Mouse (Mus musculus) left cerebral cortex, adult 8-10 months (tissue): ENCODE measurements around the gene Tmem234. TPM values are rescaled to one million over a fixed set of nuclear protein-coding genes. Genes with fewer than 3 reads are reported as not detected.

Source experiments
- DNase-seq, 2 experiments: peaks; one replicate each; pipeline ENCODE4 v3.0.0; 2022; ENCODE audit warnings: low spot score in 2 of 2
- total RNA-seq, 4 experiments: library from RNA; stranded (reverse); gene quantifications; 2 replicates each; pipeline ENCODE4 v1.2.4; 2022

The Tmem234 gene
- total RNA-seq, 4 experiments from 2014 or later = 86.5 to 90.9 (median 89.3) TPM

DNA sequence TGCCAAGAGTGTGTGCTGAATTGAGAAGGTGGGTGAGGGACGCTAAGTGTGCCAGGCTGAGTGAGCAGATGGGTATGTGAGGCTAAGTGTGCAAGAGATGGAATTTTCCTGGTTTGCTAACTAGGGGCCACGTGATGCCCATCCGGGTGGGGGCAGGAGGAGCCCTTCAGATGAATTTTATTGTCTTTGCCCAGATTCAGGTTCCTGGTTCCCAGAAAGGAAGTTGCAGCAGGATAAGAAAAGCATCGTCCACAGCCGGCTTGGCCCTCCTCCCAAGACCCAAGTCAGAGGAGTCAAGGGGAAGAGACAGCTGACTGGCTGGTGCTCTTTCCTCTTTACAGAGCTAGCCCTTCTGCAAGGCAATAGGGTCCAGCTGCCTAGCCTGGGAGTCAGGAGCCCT is 22.0 kb upstream of the Tmem234 start, which contains the start of gene Fam167b:
Gene Fam167b, minus strand, starts transcription at position 84 of the 400 bp plus-strand sequence.
- no peak for DNase-seq

DNA sequence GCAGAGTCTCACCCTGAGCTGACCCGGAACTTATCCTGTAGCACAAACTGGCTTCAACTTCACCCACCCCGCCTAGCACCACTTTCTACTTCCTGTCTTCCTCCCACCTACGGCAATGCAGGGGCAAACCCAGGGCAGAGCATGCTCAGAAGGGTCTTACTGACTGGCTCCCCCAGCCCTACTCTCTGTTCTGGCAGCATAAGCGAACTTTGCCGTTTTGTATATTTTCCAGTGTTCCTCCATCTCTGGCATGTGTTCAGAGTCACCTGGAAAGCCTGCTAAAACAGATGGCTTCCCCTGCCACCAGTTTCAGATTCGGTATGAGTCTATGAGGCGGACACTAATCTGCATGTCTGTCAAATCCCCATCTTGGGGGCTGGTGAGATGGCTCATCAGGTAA is 20.1 kb upstream of the Tmem234 start:
- DNase-seq = no peak

DNA sequence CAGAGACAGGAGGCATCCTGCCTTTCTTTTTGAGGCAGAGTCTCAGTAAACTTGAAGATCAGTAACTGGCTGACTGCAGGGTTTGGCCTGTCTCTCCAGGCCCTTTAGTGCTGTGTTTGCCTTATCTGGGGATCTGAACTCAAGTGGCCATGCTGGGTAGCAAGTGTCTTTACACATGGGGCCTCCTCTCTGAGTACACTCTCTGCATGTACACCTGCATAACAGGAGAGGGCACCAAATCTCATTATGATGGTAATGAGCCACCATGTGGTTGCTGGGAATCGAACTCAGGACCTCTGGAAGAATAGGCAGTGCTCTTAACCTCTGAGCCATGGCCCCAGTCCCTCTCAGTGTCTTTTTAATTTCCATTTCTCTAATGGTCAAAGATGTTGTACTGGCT is 18.2 kb upstream of the Tmem234 start:
- DNase-seq = no peak

GRCm38 (mm10) chr4:129584370-129584769 is 16.1 kb upstream of the Tmem234 start:
- DNase-seq = no peak

- DNase-seq = peak; percentile 54 to 76
Observed at GRCm38 (mm10) chr4:129584884-129585608, 15.4 kb upstream of the Tmem234 start.

DNA sequence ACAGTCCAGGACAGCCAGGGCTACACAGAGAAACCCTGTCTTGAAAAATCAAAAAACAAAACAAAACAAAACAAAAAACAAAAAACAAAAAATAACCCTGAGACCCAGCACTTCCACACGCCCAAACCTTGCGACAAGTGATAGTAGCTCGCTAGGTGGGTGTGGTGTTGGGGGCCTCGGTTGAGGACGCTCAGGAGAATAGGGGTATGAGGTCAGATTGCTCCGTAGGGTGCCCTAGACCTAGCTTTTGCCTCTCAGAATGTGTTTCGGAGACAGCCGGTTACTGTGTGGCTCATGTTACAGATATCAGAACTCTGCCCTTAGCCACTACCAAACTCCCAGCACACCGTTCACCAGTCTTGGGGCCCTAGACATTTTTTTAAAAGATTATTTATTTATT is 14.7 kb upstream of the Tmem234 start:
- no peak for DNase-seq

GRCm38 (mm10) chr4:129586943-129587342 is 13.5 kb upstream of the Tmem234 start:
- DNase-seq = no peak

GRCm38 (mm10) chr4:129588865-129589264 is 11.6 kb upstream of the Tmem234 start:
- no peak for DNase-seq

GRCm38 (mm10) chr4:129608426-129609025 is 8.1 kb downstream of the Tmem234 start:
- DNase-seq = peak in 1 of 2 experiments; percentile 71

DNA sequence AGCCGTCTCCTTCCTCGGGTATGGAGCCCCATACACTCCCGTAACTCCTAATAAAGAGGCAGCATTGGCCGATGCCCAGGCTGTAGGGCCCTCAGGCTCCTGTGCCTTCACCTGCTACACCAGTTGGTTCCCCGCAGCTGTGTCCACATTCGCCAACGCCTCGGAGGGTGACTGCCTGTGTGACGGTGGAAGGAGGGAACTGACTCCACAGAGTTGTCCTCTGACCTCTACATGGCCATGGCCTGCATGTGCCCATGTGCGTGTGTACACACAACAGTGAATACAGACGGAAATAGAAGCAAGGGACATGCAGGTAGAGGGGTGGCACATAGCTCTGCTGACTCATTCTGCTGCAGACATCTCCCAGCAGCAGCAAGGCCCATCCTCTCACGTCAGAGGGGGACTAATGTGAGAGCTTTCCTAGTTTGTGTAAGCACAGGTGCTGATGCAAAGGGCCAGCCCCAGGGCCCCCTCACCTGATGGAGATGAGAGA is 8.7 kb downstream of the Tmem234 start:
- DNase-seq = no peak

GRCm38 (mm10) chr4:129610026-129610425 is 9.6 kb downstream of the Tmem234 start:
- no peak for DNase-seq

DNA sequence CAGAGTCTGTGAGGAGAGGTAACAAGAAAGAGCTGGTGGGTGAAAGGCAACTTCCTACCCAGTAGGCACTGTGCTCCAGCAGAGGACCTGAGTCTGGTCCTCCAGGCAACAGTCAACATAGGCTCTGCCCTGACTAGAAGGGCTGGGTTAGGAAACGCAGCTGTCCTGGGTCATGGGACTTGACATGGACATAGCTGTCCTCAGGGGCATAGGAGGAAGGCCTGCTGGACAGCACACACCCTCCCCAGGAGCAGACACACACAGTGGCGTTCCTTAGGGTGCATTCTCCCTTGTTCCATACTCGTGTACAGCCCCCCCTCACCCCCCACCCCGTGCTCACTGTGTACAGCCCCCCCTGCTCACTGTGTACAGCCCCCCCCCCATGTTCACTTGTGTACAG is 10.0 kb downstream of the Tmem234 start:
- DNase-seq = no peak

- DNase-seq = no peak
Observed at GRCm38 (mm10) chr4:129614093-129614492, 13.6 kb downstream of the Tmem234 start, which contains the start of gene Dcdc2b. TSS of gene Dcdc2b (minus strand) at chr4:129614257.

DNA sequence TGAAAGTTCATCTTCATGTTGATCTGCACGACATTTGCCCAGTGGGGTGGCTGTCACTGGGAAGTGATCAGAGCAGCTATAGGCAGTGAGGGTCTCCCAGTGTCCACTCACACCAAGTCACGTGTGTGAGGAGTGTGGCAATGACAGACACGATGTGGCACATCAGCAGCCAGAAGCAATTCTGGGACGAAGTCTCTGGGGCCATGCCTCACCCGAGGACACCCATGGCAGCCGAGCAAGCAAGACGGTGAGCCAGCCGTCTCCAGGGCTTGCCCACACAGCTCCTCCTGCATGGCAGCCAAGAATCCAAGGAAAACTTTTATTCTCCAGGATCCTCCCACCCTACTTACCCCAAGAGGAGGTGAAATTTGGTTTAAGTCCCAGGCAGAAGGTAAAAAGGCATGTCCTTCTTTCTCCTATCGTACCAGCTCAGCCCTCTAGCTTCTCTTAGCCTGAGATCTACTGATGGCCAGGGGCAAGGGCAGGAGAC is 15.4 kb downstream of the Tmem234 start:
- DNase-seq = no peak

DNA sequence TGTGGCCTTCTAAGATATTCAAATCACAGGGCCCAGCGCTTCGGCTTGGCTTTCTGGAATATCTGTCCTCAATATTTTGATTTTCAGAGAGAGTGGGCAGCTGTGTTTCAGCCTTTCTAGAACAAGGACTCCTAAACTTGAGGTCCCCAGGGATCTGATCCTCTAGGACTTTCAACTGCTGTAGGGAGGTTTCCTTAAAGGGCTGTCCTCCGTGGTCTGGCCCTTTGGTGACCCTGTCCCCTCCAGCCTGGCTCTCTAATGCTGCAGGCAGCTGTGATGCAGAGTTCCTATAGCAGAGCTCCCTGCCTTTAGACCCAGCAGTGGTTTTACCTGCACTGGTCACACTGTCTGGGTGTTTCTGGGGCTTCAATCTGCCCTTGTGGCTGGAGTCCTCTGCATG is 16.2 kb downstream of the Tmem234 start:
- no peak for DNase-seq

DNA sequence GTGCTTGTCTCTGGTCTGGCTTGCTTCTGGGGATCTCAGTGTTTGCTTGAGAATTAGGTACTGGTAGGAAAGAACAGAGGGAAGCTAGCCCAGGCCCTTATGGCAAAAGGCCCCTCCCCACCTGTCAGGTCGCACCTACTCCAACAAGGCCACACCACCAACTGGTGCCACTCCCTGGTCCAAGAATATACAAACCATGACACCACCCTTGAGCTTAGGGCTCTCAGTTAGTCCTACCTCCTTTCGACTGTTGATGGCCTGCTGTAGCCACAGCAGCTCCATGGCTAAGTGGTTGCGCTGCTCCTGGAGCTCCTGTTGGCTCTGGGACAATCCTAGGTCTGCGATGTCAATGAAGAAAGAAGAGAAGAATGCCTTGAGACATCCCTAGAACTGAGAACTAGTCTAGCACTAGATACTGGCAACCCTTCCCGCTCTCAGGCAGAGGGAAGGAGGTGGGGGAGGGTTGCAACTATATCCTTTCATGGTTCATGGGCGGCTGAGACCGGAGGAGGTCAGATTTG is 16.7 kb downstream of the Tmem234 start:
- no peak for DNase-seq

DNA sequence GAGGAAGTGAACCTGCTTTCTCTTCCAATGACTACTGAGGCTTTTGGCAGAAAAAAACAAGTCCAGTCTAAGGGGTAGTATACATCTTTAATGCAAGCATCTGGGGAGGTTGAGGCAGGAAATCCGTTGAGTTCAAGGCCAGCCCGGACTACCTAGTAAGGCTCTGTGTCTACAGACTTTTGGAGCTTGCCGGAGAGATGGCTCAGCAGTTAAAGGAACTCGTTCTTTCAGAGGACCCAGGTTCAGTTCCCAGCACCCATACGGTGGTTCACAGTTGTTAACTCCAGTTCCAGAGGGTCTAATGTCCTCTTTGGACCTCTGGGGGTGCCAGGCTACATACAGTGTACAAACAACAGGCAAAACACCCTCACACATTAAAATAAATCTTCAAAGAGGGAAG is 17.6 kb downstream of the Tmem234 start:
- no peak for DNase-seq

DNA sequence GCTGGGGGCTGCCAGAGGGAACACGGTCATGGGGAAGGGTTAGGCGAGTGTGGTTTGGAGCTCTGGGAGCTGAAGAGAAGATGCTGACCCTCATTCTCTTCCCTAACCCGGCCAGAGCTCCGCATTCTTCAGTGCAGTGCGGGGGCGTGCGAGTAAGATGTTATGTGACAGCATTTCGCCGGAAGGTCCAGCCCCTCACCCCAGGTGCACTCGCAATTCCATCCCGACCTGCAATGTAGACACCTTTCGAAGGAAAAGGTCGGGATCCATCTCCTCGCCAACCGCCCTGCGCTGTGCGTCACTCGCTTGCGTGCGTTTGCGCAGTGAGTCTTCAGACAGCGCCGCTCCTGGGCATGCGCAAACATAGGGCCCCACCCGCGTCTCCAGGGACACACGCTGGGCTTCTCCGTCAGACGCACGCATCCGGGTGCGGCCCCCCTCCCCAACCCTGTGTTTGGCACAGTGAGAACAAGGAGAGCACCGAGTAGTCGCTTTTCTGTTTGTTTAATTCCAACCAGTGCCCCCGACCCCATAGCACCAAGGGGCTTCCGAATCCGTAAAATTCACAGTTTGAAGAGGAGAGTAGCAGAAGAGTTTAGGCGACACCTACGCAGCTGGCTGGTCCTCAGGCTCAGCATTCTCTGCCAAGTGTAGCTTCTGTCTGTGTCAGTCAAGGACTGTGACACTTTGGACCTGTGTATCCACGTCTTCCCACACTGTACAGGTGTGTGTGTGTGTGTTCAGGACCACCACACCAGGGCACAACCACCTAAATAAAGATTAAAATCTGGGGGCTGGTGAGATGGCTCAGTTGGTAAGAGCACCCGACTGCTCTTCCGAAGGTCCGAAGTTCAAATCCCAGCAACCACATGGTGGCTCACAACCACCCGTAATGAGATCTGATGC is 18.6 kb downstream of the Tmem234 start, which contains the start of gene Iqcc:
Gene Iqcc, minus strand, starts transcription at position 314 of the 906 bp plus-strand sequence.
- DNase-seq = peak; percentile 92 to 97

- no peak for DNase-seq
Observed at GRCm38 (mm10) chr4:129620419-129621282, 20.2 kb downstream of the Tmem234 start.

DNA sequence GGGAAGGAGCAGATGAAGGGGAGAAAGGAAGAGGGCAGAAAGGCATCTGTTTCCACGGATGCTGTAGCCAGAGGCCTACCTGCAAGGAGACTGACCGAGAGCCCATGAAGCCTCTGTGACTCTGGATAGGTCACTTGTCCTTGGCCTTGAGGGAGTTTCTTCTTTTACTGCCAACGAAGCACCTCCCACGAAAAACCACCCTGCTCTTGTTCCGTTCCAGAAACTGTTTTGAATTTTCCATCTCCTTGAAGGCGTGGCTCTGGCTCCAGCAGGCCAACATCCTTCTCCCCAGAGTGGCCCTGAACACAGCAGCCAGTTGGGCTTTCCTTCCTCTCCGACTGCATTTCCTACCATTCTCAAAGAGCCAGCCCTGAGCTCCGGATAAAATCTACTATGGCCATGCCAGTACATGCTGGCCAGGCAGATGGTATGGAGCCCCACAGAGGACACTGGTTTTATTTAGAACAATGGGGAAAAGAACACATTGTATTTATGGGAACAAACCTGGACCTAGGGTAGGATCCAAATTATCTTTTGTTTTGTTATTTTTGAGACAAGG is 20.9 kb downstream of the Tmem234 start:
- no peak for DNase-seq
